Mouse (Mus musculus): ENCODE measurements around the gene Asic4. TPM values are rescaled to one million over a fixed set of nuclear protein-coding genes. Genes with fewer than 3 reads are reported as not detected.

Asic4 gene
- polyA plus RNA-seq, 1 experiment from 2014 or later = 0.18 TPM

GRCm38 (mm10) chr1:75440661-75441060 is 9.6 kb upstream of the Asic4 start:
- no peak overlapping the region for H3K4me3 ChIP-seq (ENCODE audit: low read depth, low read length)
- DNase-seq (ENCODE audit: low spot score) (no peak), ATAC-seq (ENCODE audit: low read depth) (no peak)
- H3K9ac ChIP-seq (ENCODE audit: low read depth, low read length) = no peak overlapping the region
- H3K27me3 ChIP-seq (replicated peaks; ENCODE audit: control insufficient read depth, insufficient read depth, low read length) = peaks cover 5% of the 10 kb centered on the region
- H3K27ac ChIP-seq (replicated peaks; ENCODE audit: low read depth, low read length) = no peak overlapping the region
- no peak overlapping the region for H3K4me2 ChIP-seq (ENCODE audit: low read depth, low read length)
- H3K4me1 ChIP-seq (ENCODE audit: control insufficient read depth, insufficient read depth, low read length) = peaks cover 27% of the 10 kb centered on the region; the same call in 1 of the 2 replicates
- H3K36me3 ChIP-seq (ENCODE audit: control insufficient read depth, insufficient read depth, low read length) = peaks cover 23% of the 10 kb centered on the region
- WGBS = 93% methylated on average over 7 of the region's 7 CpGs
- H3K9me3 ChIP-seq (ENCODE audit: control insufficient read depth, low read length) = no peaks in the 10 kb centered on the region

- Histone ChIP-seq H3K4me2 (ENCODE audit: low read depth, low read length) (no peak overlapping the region), H3K9ac (ENCODE audit: low read depth, low read length) (no peak overlapping the region), H3K4me1 (ENCODE audit: control insufficient read depth, insufficient read depth, low read length) (peaks cover 26% of the 10 kb centered on the region; the same call in 1 of the 2 replicates), H3K9me3 (ENCODE audit: control insufficient read depth, low read length) (no peaks in the 10 kb centered on the region), H3K27me3 (replicated peaks; ENCODE audit: control insufficient read depth, insufficient read depth, low read length) (peaks cover 13% of the 10 kb centered on the region), H3K36me3 (ENCODE audit: control insufficient read depth, insufficient read depth, low read length) (peaks cover 23% of the 10 kb centered on the region), H3K27ac (replicated peaks; ENCODE audit: low read depth, low read length) (no peak overlapping the region), H3K4me3 (ENCODE audit: low read depth, low read length) (no peak overlapping the region)
- DNase-seq (ENCODE audit: low spot score) = no peak
- 90% methylated on average over 15 of the region's 15 CpGs for WGBS
- ATAC-seq (ENCODE audit: low read depth) = no peak
These were observed 8.7 kb upstream of the Asic4 start for GRCm38 (mm10) chr1:75441471-75441996.

- ATAC-seq (ENCODE audit: low read depth) (no peak), DNase-seq (ENCODE audit: low spot score) (no peak)
- peaks cover 26% of the 10 kb centered on the region for H3K4me1 ChIP-seq (ENCODE audit: control insufficient read depth, insufficient read depth, low read length)
- H3K9me3 ChIP-seq (ENCODE audit: control insufficient read depth, low read length) = no peaks in the 10 kb centered on the region
- H3K4me2 ChIP-seq (ENCODE audit: low read depth, low read length) = no peak overlapping the region
- no peak overlapping the region for H3K27ac ChIP-seq (replicated peaks; ENCODE audit: low read depth, low read length)
- peaks cover 20% of the 10 kb centered on the region for H3K27me3 ChIP-seq (replicated peaks; ENCODE audit: control insufficient read depth, insufficient read depth, low read length)
- no peak overlapping the region for H3K4me3 ChIP-seq (ENCODE audit: low read depth, low read length)
- peaks cover 23% of the 10 kb centered on the region for H3K36me3 ChIP-seq (ENCODE audit: control insufficient read depth, insufficient read depth, low read length)
- WGBS = 77% methylated on average over 9 of the region's 9 CpGs
- H3K9ac ChIP-seq (ENCODE audit: low read depth, low read length) = no peak overlapping the region
These were observed 8.1 kb upstream of the Asic4 start for GRCm38 (mm10) chr1:75442171-75442570.

GRCm38 (mm10) chr1:75442811-75443210 is 7.4 kb upstream of the Asic4 start:
- peaks cover 26% of the 10 kb centered on the region for H3K27me3 ChIP-seq (replicated peaks; ENCODE audit: control insufficient read depth, insufficient read depth, low read length)
- DNase-seq (ENCODE audit: low spot score) (no peak), ATAC-seq (ENCODE audit: low read depth) (no peak)
- H3K9ac ChIP-seq (ENCODE audit: low read depth, low read length) = no peak overlapping the region
- no peaks in the 10 kb centered on the region for H3K9me3 ChIP-seq (ENCODE audit: control insufficient read depth, low read length)
- H3K27ac ChIP-seq (replicated peaks; ENCODE audit: low read depth, low read length) = no peak overlapping the region
- H3K4me1 ChIP-seq (ENCODE audit: control insufficient read depth, insufficient read depth, low read length) = peaks cover 32% of the 10 kb centered on the region
- no peak overlapping the region for H3K4me2 ChIP-seq (ENCODE audit: low read depth, low read length)
- 52% methylated on average over 8 of the region's 8 CpGs for WGBS
- H3K36me3 ChIP-seq (ENCODE audit: control insufficient read depth, insufficient read depth, low read length) = peaks cover 23% of the 10 kb centered on the region
- no peak overlapping the region for H3K4me3 ChIP-seq (ENCODE audit: low read depth, low read length)

- Histone ChIP-seq H3K36me3 (ENCODE audit: control insufficient read depth, insufficient read depth, low read length) (peaks cover 23% of the 10 kb centered on the region), H3K4me1 (ENCODE audit: control insufficient read depth, insufficient read depth, low read length) (peaks cover 38% of the 10 kb centered on the region), H3K9ac (ENCODE audit: low read depth, low read length) (no peak overlapping the region), H3K27ac (replicated peaks; ENCODE audit: low read depth, low read length) (no peak overlapping the region), H3K4me3 (ENCODE audit: low read depth, low read length) (no peak overlapping the region), H3K27me3 (replicated peaks; ENCODE audit: control insufficient read depth, insufficient read depth, low read length) (peaks cover 32% of the 10 kb centered on the region), H3K4me2 (ENCODE audit: low read depth, low read length) (no peak overlapping the region), H3K9me3 (ENCODE audit: control insufficient read depth, low read length) (no peaks in the 10 kb centered on the region)
- DNase-seq (ENCODE audit: low spot score) = no peak
- ATAC-seq (ENCODE audit: low read depth) = no peak
- 29% methylated on average over 13 of the region's 13 CpGs for WGBS
These were observed 6.8 kb upstream of the Asic4 start for GRCm38 (mm10) chr1:75443247-75444024.

GRCm38 (mm10) chr1:75444208-75444607 is 6.0 kb upstream of the Asic4 start:
- Histone ChIP-seq H3K27ac (replicated peaks; ENCODE audit: low read depth, low read length) (no peak overlapping the region), H3K4me2 (ENCODE audit: low read depth, low read length) (no peak overlapping the region), H3K9ac (ENCODE audit: low read depth, low read length) (no peak overlapping the region), H3K27me3 (replicated peaks; ENCODE audit: control insufficient read depth, insufficient read depth, low read length) (peaks cover 38% of the 10 kb centered on the region), H3K9me3 (ENCODE audit: control insufficient read depth, low read length) (no peaks in the 10 kb centered on the region), H3K4me3 (ENCODE audit: low read depth, low read length) (no peak overlapping the region), H3K36me3 (ENCODE audit: control insufficient read depth, insufficient read depth, low read length) (peaks cover 19% of the 10 kb centered on the region), H3K4me1 (ENCODE audit: control insufficient read depth, insufficient read depth, low read length) (peaks cover 45% of the 10 kb centered on the region)
- ATAC-seq (ENCODE audit: low read depth) = no peak
- no peak for DNase-seq (ENCODE audit: low spot score)
- WGBS = 22% methylated on average over 3 of the region's 3 CpGs

- DNase-seq (ENCODE audit: low spot score) = no peak
- Histone ChIP-seq H3K4me1 (ENCODE audit: control insufficient read depth, insufficient read depth, low read length) (peaks cover 51% of the 10 kb centered on the region), H3K27ac (replicated peaks; ENCODE audit: low read depth, low read length) (no peak overlapping the region), H3K9ac (ENCODE audit: low read depth, low read length) (no peak overlapping the region), H3K27me3 (replicated peaks; ENCODE audit: control insufficient read depth, insufficient read depth, low read length) (peaks cover 48% of the 10 kb centered on the region), H3K4me3 (ENCODE audit: low read depth, low read length) (no peak overlapping the region), H3K9me3 (ENCODE audit: control insufficient read depth, low read length) (no peaks in the 10 kb centered on the region), H3K4me2 (ENCODE audit: low read depth, low read length) (peak overlapping the region; percentile 38), H3K36me3 (ENCODE audit: control insufficient read depth, insufficient read depth, low read length) (peaks cover 19% of the 10 kb centered on the region)
- WGBS = 19% methylated on average over 5 of the region's 9 CpGs
- no peak for ATAC-seq (ENCODE audit: low read depth)
These were observed 5.0 kb upstream of the Asic4 start for GRCm38 (mm10) chr1:75445141-75445701.

- Histone ChIP-seq H3K36me3 (ENCODE audit: control insufficient read depth, insufficient read depth, low read length) (peaks cover 13% of the 10 kb centered on the region), H3K9me3 (ENCODE audit: control insufficient read depth, low read length) (no peaks in the 10 kb centered on the region), H3K27me3 (replicated peaks; ENCODE audit: control insufficient read depth, insufficient read depth, low read length) (peaks cover 56% of the 10 kb centered on the region), H3K4me2 (ENCODE audit: low read depth, low read length) (peak overlapping the region; percentile 38), H3K4me1 (ENCODE audit: control insufficient read depth, insufficient read depth, low read length) (peaks cover 57% of the 10 kb centered on the region), H3K9ac (ENCODE audit: low read depth, low read length) (no peak overlapping the region), H3K27ac (replicated peaks; ENCODE audit: low read depth, low read length) (no peak overlapping the region), H3K4me3 (ENCODE audit: low read depth, low read length) (no peak overlapping the region)
- ATAC-seq (ENCODE audit: low read depth) (peak; percentile 24), DNase-seq (ENCODE audit: low spot score) (peak; percentile 65)
- WGBS = 2% methylated on average over 22 of the region's 22 CpGs
These were observed 4.3 kb upstream of the Asic4 start for GRCm38 (mm10) chr1:75445751-75446611.

Measured in embryonic facial prominence, embryonic 14.5 days (tissue).